Mouse (Mus musculus) spleen, postnatal 14 days (tissue): Measurements from ENCODE around the gene Mrps25.

Source experiments
- DNase-seq, 2 experiments: peaks; one replicate each; pipeline ENCODE4 v3.0.0; 2021 to 2022; ENCODE audit warnings: low spot score in 2 of 2

The Mrps25 gene

DNA sequence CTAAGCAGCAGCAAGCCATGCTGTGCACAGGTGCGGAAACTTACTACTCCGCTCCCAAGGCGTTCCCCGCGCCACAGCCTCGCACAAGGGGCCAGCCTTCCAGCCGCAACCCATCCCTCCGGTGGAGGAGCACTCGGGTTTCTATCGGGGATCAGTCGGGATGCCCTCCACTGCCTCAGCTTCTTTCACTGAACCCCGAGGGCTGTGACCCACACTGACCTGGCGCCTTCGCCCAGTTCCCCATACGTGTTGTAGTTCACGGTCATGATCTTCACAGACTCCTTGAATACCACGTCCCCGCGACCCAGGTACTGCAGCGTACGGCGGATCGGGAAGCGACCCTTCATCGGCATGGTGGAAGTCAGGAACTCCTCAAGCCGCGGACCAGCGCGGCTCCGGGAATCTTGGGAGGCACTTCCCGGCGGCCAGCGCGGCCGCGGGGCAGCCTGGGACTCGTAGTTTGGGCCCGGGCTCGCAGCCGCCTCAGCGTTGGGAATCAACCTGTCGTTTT is at the start of gene Mrps25:
Mrps25 (minus strand) TSS at position 413 of the 511 bp plus-strand sequence.
- DNase-seq = peak; percentile 34 to 38

DNA sequence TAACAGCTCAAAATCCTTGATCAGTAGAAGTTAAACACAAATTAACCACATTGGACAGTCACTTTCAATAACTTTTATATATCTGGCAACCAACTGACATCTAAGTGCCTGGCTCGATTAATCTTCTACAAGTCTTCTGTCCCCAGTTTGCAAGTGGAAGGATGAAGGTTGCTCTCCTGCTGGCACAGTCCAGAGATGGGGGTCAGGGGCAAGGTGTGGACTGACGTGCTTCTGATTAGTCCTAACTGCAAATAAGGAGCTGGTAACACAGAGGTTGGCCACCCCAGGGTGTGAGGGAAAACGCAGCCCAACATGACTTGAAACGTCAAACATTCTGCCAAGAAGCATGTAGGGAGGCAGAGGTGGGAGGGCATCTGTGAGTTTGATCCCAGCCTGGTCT is 47.9 kb upstream of the Mrps25 start:
- no peak for DNase-seq

DNA sequence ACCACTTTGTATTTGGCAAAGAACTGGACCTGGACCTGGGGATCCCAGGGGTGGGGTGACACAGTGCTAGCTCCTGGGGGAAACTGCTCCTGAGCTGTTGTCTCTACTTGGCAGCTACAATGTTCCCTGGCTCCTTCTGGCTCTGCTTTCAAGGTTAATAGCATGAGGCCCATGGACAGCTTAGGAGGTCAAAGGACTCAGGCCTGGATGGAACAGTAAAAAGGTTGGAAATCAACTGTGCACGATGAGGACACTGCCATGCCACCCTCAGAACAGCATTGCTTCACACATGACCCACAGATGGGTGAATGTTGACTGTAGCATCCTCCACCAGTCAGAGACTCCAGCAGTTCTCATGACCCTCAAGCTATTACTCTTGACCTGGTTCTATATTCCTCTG is 47.5 kb upstream of the Mrps25 start:
- no peak for DNase-seq

DNA sequence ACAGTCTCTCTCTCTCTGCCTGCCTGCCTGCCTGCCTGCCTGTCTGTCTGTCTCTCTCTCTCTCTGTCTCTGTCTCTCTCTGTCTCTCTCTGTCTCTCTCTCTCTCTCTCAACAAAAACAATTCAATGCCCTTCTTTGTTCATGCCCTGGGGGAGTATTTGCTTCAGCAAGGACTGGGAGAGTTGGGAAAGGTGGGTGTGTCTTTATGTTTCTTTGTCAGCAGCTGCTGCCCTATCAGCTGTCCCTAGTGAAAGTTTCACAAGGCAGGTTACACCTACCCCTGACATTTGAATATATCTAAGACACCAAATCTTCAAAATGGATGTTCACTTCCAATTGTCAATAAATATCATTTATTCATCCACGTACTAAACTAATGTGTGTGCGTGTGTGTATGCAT is 45.8 kb upstream of the Mrps25 start:
- no peak for DNase-seq

DNA sequence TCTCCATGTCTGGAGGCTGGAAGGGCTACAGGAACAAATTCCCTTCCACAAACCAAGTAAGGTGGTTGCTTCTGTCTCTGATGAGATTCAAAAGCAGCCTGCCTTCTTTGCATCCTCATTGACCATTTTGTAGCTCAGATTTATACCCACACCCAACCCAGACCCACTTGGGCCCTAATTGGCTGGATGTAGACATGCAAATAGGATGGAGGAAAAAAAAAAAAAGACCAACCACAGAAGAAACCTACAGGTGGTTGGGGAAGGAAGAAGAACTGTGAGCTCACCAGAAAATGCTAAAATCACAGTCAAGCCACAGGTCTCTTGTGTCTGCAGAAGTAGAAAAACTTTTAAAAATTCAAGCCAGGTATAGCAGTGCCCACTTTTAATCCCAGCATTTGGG is 45.3 kb upstream of the Mrps25 start:
- DNase-seq = no peak

DNA sequence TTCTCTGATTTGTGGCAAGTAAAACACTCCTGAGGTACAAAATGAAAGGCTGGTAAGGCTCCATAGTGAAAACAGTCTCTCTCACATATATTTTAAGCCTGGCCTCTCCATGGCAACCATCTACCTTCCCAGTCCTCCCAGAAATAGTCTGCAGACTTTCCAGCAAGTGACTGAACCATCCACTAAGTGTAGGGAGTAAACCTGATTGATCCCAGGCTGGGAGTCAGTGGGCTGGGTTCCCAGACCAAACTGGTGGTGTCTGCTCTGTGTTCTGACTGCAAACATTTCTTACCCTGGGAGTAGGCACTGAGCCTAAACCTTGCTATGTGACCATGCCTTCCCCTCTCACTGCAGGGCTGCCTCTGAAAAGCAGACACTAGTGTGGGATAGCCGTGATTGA is 41.1 kb upstream of the Mrps25 start:
- no peak for DNase-seq

DNA sequence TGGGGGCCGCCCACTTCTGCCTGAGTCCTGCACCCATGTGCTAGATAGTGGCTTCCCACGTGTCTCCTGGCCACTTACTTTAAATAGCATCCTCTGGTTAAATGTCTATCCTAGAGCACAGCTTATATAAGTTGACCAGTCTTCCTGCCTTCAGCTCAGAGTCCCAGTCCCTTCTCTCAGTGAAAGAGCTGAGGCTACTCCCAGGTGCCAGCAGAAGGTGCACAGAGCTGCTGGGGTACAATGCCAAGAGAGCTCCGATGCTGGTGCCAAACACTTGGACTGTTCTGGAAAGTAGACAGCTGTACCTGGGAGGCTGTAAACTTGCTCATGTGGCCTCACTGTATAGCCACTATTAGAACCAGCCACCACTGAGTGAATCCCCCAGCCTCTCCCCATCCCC is 38.2 kb upstream of the Mrps25 start:
- DNase-seq = no peak

DNA sequence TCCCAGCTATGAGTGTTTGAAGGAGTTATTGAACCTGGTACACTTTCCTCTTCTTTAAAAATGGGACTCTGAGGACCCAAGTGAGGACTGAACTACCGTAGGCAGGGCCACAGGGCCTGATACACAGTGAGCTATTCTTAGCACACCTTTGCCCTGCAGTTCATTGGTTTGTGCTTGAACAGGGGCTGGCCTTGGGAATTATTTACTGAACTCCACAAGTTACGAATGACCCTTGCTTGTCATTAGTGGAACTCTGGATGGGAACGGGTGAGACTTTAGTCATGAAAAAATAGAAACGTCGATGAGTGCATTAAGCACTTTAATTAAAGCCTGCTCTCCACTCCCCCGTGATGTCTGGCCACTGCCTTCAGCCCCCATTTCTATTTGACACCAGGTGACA is 37.8 kb upstream of the Mrps25 start:
- no peak for DNase-seq

DNA sequence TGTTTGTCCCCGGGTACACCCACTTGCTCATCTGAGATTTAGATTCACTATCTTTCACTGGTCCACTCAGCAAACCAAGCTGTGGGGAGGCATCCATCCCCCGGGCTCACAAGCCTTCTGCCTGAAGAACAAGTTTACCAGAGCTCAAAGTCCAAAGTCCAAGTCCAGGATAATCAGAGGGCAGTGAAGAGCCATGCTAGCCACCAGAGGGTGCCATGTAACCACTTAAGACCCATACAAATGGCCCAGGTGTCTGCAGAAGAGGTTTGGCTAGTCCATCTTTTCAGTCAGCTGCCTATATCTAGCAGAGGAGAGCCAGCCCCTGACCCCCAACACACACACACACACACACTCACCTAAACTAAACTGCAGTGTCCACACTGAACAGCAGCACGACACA is 35.6 kb upstream of the Mrps25 start:
- peak in 1 of 2 experiments; percentile 15 for DNase-seq

DNA sequence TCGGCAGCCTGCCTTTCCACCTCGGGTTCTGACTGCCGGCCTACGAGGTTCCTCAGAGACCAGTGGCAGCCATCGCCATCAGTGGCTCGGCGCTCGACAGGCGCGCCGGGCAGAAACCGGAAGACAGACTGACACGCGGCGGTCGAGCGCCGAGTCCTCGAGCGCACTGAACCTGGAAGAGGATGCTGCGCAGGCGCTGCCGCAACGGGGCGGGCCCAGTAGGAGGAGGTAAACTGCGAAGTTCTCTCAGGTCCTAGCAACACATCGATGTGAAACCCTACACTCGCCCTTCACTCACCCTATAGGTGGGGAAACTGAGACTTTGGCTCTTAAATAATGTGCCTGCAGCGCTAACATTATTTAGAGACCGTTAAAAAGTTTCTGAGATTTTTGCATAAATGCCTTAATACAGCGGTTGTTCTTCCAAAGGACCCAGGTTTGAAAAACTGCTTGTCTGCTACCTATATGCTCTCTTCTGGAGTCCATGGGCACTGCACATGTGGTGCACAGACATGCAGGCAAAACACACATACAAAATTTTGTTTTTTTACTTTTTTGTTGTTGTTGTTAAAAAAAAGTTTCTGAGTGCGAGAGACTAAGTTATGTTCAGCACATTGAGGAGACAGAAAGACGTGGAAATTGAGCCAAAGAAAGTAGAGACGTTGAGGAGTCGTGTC is 31.1 kb upstream of the Mrps25 start, which contains the start of gene Rbsn:
Rbsn (minus strand) TSS at position 153 of the 677 bp plus-strand sequence.
- DNase-seq = peak; percentile 81 to 85

DNA sequence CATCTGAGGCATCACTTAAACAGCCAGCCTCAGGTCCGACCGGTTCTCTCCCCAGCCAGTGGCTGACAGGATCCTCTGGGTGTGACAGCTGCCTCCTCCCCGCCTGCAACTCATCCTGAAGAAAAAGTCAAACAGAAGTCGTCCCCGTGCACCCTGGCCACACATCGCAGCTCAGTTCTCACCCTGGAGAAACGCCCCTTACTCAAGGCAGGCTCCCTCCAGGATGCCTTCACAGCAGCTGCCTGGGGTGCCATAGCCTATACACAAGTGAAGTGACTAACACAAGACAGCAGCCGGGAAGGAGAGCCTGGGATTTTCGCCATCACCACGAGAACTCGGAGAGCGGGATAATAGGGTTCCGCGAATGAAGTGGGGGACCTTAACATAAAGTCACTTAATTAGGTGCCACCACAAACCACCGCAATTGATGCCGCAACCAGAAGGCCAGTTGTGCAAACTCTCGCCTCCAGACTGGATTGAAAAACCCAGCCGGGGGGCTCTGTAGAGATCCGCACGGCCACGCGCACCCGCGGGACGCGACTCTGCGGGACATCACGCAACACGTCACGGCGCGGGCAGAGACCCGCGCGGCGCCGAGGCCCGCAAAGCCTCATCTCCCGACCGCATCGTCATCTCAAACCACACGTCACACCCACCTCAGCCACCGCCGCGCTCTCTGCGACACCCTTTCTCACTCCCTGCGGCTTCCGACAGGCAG is 30.4 kb upstream of the Mrps25 start:
- peak in 1 of 2 experiments; percentile 3 for DNase-seq

DNA sequence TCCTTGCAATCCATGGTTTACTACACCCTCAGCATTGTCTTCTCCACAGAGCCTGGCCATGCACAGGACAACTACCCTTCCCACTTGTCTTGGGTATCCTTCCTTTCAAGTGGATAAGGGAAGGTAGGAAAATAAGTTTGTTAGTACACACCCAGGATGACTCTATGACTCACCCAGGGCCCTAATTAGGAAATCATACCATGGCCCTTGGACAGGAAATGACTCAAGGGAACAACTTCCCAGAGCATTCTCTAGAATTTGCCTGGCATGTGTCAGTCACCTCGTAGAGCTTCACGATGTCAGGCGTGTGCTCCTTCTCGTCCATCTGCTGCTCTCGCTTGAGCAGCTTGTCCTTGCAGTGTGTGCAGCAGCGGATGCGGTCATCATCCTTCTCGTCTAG is 15.6 kb upstream of the Mrps25 start:
- DNase-seq = no peak

DNA sequence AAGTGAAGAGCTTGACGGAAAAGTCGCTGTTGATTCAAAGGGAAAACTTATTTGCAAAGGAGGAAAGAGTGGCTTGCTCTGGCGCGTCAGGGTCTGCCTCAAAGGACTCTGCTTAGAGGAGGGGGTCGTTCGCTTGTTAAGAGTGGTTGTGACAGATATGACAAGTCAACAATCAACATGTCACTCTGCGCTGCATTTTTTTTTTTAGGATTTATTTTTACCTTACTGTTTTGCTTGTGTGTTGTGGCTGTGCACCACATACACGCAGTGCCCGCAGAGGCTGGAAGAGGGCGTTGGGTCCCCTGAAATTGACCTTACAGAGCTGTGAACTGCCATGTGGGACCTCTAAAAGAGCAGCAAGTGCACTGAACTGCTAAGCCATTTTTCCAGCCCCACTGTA is 345 bp upstream of the Mrps25 start:
- no peak for DNase-seq

DNA sequence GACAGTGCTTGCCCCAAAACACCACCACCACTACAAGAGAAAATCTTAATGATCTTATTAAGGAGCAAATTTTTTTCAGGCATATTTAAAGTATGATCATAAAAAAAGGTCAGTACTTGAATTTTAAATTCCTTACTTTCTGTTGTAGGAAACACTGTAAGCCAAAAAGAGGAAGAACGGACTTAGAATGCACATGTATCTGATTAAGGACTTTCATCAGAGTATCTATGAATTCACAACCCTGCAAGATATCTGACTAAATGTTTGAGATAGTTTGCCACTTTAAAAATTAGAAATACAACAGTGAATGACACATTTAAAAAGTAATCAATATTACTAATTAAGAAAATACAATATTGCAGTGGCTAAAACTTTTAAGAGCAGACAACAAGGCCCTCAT is 7.4 kb downstream of the Mrps25 start:
- no peak for DNase-seq

DNA sequence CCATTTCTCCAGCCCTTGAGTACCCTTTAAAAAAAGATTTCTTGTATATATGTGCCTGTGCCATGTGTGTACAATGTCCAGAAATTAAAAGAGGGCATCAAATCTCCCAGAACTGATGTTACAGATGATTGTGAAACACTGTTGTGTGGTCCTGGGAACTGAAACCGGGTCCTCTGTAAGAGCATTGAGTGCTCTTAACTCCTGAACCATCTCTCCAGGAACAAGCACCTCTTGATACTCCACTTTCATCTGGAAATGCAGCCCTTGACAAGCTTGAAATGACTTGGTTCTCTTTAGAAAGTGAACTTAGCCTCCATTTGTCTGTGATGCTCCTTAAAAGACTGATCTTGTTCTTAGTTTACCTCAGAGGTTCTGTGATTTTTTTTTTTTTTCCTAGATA is 21.1 kb downstream of the Mrps25 start:
- DNase-seq = no peak

DNA sequence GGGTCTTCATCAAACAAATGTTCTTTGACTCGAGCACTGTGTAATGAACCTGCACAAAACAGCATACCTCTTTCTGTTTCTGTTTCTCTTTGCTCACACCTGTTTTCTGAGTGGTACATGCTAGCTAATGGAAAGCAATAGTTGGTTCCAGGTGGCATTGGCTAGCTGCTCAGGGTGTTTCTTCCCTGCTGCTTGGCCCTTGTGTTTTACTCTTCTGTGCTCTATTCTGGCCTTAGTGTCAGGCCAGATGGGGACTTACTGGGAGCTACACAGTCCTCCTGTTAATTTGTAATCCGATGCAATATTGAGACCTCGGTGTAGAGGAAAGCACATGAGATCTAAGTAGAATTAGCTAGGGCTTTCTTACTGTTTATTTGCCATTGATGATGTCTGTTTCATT is 25.0 kb downstream of the Mrps25 start:
- DNase-seq = no peak

DNA sequence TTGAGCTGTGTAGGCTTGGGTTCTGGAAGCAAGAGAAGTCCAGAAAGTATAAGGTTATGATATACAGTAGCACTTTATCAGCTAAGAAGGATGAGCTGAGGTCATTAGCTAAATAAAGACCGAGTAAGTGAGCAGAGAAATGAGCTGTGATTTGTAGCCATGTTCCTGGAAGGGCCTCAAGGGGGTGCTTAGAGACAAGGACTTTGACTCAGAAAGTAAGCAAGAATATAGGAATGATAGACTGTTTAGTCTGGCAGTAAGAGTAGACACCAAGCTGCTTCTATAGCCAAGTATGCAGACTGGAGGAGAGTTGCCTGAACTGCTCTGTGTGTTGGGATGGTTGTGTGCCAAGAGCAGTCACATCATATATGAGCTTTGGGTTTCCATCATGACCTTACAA is 30.1 kb downstream of the Mrps25 start:
- no peak for DNase-seq

DNA sequence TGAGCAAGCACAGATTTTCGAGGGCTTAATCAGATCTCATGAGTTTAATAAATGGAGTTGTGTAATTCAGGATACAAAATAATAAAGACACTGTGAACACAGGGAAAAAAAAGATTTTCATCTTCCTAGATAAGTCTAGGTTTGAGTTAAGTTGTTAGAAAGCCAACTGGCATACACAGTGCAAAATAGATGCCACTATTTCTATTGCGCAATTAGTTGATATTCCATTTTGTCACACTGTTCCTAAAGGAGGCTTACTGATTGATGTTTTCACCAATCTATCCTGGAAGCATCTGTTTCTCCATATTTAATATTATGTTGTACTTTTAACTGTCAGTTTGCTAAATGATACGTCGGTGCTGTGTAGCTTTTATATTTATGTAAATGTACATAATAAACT is 38.0 kb downstream of the Mrps25 start:
- DNase-seq = no peak

DNA sequence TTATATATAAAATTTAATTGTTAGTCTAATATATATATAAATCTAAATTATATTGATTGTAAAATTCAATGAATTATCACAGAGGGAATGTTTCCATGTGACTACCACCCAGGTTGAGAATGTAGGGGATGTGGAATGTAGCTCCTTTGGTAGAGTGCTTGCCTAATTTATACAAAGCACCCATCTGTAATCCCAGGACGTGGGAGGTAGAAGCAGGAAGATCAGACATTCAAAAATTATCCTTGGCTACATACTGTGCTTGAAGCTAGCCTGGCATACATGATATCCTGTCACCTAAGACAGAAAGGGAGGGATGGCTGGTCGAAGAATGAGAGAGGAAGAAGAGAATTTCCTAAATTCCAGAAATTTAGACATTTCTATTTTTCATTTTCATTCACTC is 47.5 kb downstream of the Mrps25 start:
- no peak for DNase-seq

DNA sequence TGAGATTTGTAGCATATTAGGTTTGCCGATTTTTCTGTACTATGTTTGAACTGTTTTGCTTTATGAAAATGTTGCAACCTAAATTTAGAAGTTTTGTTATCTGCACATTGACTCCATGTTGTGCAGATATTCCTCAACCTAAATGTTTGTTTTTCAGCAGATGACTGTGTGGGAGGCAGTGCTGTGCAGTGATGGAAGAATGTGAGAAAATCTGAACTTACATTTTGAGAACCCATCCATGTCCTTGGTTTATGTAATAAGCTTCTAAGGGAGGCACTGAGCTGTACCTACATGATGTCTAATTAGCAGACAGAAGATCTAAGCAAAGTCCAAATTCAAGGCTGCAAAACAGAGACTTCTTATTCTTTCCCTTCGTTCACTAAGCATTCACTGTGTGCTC is 50.2 kb downstream of the Mrps25 start:
- DNase-seq = no peak

DNA sequence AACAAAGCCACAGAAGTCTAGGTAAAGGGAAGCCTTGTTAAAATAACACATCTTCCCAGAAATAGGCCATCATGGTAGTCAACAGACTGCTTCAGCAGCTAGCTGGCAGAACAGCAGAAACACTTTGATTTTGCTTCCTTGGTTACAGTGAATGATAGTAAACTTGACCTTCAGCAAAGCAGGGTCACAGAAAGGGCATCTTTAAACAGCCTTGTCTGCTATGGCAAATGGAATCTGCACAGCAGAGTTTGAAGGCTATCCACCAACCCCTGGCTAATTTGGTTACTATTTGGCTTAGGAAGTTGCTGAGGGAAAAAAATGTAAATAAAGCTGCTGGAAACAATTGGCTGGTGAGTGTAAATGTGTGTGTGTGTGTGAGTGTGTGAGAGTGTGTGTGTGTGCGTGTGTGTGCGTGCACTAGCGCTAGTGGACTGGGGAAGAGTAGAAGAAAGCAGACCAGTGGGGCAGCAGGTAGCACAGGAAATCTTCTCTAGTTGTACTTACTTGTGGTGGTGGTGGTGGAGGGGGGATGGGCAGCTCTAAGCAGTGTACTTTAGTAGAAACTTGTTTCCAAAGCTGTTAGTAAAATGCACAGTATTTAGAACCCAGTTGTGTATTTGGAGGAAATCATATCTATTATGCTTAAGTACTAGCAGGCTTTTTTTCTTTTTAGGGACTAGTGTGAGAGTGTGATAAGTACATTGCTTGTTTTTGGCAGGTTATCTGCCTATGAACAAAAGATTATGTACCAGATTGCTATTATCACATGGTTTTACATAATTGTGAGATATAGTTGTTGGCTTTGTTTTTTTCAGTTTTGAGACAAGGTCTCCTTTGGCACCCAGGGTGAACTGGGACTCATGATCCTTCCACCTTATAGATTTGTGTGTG is 51.6 kb downstream of the Mrps25 start:
- no peak for DNase-seq

DNA sequence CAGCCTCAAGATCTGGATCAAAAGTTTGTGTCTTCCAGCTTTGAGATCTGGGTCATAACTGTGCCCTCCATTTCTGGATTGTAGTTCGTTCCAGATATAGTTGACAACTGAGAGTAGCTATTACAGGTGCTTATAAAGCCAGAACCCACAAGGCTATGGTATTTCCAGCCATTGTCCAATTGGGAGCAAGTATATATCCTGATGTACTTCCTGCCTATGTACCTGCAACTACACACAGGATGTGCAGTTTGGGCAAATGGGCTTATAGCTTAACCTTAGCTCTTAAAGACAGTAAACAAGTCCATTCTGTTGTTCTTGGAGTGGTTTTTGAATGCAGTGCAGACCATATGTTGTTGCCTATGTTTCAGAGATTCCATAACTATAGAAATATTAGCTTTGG is 52.4 kb downstream of the Mrps25 start:
- no peak for DNase-seq
